Mouse (Mus musculus) neural tube, embryonic 13.5 days (tissue): ENCODE results near the gene Sptbn4. TPM values are rescaled to one million over a fixed set of nuclear protein-coding genes. Genes with fewer than 3 reads are reported as not detected.

ENCODE experiments used
- ATAC-seq: fragments of 200-750 bp; cut with Nextera tagmentation; 2 replicates; pipeline ENCODE4 v1.8.0; 2017; ENCODE audit warnings: low read depth, mild to moderate bottlenecking, moderate TSS enrichment, moderate library complexity
- H3K27ac ChIP-seq: fragments of 300-500 bp; sonication (generic); replicated peaks from 2 replicates; pipeline ENCODE4 v1.5.1; 2015; ENCODE audit warnings: moderate library complexity, mild to moderate bottlenecking, inconsistent platforms
- H3K27me3 ChIP-seq: fragments of 300-500 bp; sonication (generic); 2 replicates; pipeline ENCODE4 v1.6.1; 2015; ENCODE audit warnings: mild to moderate bottlenecking, inconsistent platforms
- H3K36me3 ChIP-seq: fragments of 300-500 bp; sonication (generic); 2 replicates; pipeline ENCODE4 v1.6.1; 2015; ENCODE audit warnings: mild to moderate bottlenecking, inconsistent platforms
- H3K4me1 ChIP-seq: fragments of 300-500 bp; sonication (generic); replicated peaks from 2 replicates; pipeline ENCODE4 v1.6.1; 2015; ENCODE audit warnings: inconsistent platforms
- H3K4me2 ChIP-seq: fragments of 300-500 bp; sonication (generic); 2 replicates; pipeline ENCODE4 v1.6.1; 2015; ENCODE audit warnings: inconsistent platforms, mild to moderate bottlenecking, moderate library complexity
- H3K4me3 ChIP-seq: fragments of 300-500 bp; sonication (generic); 2 replicates; pipeline ENCODE4 v1.5.1; 2015; ENCODE audit warnings: mild to moderate bottlenecking, inconsistent platforms
- H3K9ac ChIP-seq: fragments of 300-500 bp; sonication (generic); 2 replicates; pipeline ENCODE4 v1.6.1; 2015; ENCODE audit warnings: moderate library complexity, mild to moderate bottlenecking, inconsistent platforms
- H3K9me3 ChIP-seq: fragments of 300-500 bp; sonication (generic); 2 replicates; pipeline ENCODE4 v1.6.1; 2016; ENCODE audit warnings: inconsistent platforms
- WGBS: fragments of 180-500 bp; shearing (Covaris S2); methylation state at CpG from one replicate; pipeline ENCODE4 v1.1.7; 2015; 5-methylcytosine and 5-hydroxymethylcytosine counted together
- polyA plus RNA-seq: library from polyadenylated mRNA; unstranded; fragments of >200 nt; fragmentation: Nextera tagmentation; extraction: Ambion mirVana; gene quantifications from 2 replicates; pipeline ENCODE4 v1.2.1, GENCODE M21; 2015

Gene Sptbn4
- polyA plus RNA-seq, 1 experiment from 2014 or later, result 2.8 TPM

- Histone ChIP-seq H3K4me2 (peak overlapping the region; percentile 61), H3K9ac (peak overlapping the region; percentile 31; the same call in 1 of the 2 replicates), H3K27ac (peak overlapping the region; percentile 93), H3K4me3 (peak overlapping the region; percentile 72), H3K36me3 (no peaks in the 10 kb centered on the region), H3K4me1 (peaks cover 31% of the 10 kb centered on the region), H3K9me3 (no peaks in the 10 kb centered on the region), H3K27me3 (0 out of 2 replicates have a peak, but pooled peaks cover 8% of the 10 kb centered on the region)
- 5% methylated on average over 13 of the region's 13 CpGs for WGBS
- peak; percentile 2 for ATAC-seq
Measured at GRCm38 (mm10) chr7:27486102-27486769, 38.8 kb upstream of the Sptbn4 start.

- no peak for ATAC-seq
- no peak overlapping the region for H3K27ac ChIP-seq
- H3K4me3 ChIP-seq, result no peak overlapping the region
- 87% methylated on average over 4 of the region's 4 CpGs for WGBS
- H3K4me2 ChIP-seq, result no peak overlapping the region
- no peak overlapping the region for H3K9ac ChIP-seq
- H3K4me1 ChIP-seq, result peaks cover 31% of the 10 kb centered on the region
- 0 out of 2 replicates have a peak, but pooled peaks cover 4% of the 10 kb centered on the region for H3K27me3 ChIP-seq
- no peaks in the 10 kb centered on the region for H3K9me3 ChIP-seq
- H3K36me3 ChIP-seq, result no peaks in the 10 kb centered on the region
Measured at GRCm38 (mm10) chr7:27483860-27484259, 36.4 kb upstream of the Sptbn4 start.

GRCm38 (mm10) chr7:27481627-27481969 is 34.1 kb upstream of the Sptbn4 start:
- Histone ChIP-seq H3K9me3 (no peaks in the 10 kb centered on the region), H3K4me3 (peak overlapping the region; percentile 30), H3K9ac (peak overlapping the region; percentile 63), H3K27me3 (0 out of 2 replicates have a peak, but pooled peaks cover 4% of the 10 kb centered on the region), H3K36me3 (peaks cover 5% of the 10 kb centered on the region), H3K4me1 (peaks cover 17% of the 10 kb centered on the region), H3K4me2 (peak overlapping the region; percentile 61), H3K27ac (peak overlapping the region; percentile 30; the same call in 1 of the 2 replicates)
- WGBS, result 2% methylated on average over 11 of the region's 12 CpGs
- peak; percentile 79 for ATAC-seq

- peak overlapping the region; percentile 30 for H3K4me3 ChIP-seq
- peak overlapping the region; percentile 63 for H3K9ac ChIP-seq
- H3K4me2 ChIP-seq, result peak overlapping the region; percentile 61
- WGBS, result 14% methylated on average over 11 of the region's 11 CpGs
- no peaks in the 10 kb centered on the region for H3K9me3 ChIP-seq
- ATAC-seq, result peak; percentile 13; the same call in 1 of the 2 replicates
- H3K27ac ChIP-seq, result peak overlapping the region; percentile 43
- peaks cover 14% of the 10 kb centered on the region for H3K4me1 ChIP-seq
- H3K36me3 ChIP-seq, result peaks cover 9% of the 10 kb centered on the region
- 0 out of 2 replicates have a peak, but pooled peaks cover 4% of the 10 kb centered on the region for H3K27me3 ChIP-seq
Measured at GRCm38 (mm10) chr7:27480927-27481626, 33.6 kb upstream of the Sptbn4 start.

DNA sequence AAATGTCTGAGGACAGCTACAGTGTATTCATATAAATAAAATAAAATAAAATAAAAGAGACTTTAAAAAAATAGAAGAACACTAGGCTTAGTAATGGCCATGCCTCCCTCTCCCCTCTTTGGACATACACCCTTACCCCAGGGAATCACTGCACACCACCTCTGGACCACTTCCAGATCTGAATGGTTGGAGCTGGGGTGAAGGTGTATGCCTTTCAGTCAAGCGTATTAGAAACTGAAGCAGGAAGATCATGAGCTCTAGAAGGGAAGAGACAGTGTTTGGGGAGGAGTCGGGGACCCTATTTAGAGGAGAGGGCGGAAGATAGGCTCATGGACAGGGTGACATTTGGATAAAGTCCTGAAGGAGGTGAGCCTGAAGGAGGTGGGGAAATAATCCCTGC is 33.0 kb upstream of the Sptbn4 start:
- Histone ChIP-seq H3K9ac (no peak overlapping the region), H3K9me3 (no peaks in the 10 kb centered on the region), H3K4me1 (peaks cover 14% of the 10 kb centered on the region), H3K27ac (peak overlapping the region; percentile 43; the same call in 1 of the 2 replicates), H3K4me2 (0 out of 2 replicates have a peak overlapping the region, but pooled peaks have one; percentile 6), H3K36me3 (peaks cover 9% of the 10 kb centered on the region), H3K27me3 (0 out of 2 replicates have a peak, but pooled peaks cover 4% of the 10 kb centered on the region), H3K4me3 (no peak overlapping the region)
- 75% methylated on average over 3 of the region's 3 CpGs for WGBS
- ATAC-seq, result no peak

DNA sequence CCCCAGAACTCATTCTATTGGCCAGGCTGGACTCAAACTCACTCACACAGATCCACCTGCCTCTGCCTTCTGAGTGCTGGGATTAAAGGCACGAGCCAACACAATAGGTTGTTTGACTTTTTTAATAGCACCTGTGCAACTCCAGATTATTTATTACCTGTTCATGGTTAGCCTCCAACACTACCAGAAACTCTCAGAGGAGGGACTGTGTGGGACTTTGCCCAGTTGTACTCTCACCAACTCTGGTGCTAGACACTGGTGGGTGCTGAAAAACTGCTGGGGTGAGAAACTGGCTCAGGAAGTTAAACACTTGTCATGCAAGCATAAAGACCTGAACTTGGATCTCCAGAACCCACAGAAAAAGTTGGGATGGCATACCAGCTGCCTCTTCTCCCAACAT is 32.3 kb upstream of the Sptbn4 start:
- H3K27me3 ChIP-seq, result no peaks in the 10 kb centered on the region
- H3K4me2 ChIP-seq, result no peak overlapping the region
- H3K4me3 ChIP-seq, result no peak overlapping the region
- ATAC-seq, result no peak
- whole genome bisulfite sequencing, result 79% methylated on average over 1 of the region's 1 CpGs
- peaks cover 9% of the 10 kb centered on the region for H3K36me3 ChIP-seq
- H3K27ac ChIP-seq, result no peak overlapping the region
- H3K9me3 ChIP-seq, result no peaks in the 10 kb centered on the region
- peaks cover 22% of the 10 kb centered on the region for H3K4me1 ChIP-seq
- H3K9ac ChIP-seq, result no peak overlapping the region

GRCm38 (mm10) chr7:27478561-27478960 is 31.1 kb upstream of the Sptbn4 start:
- H3K4me1 ChIP-seq, result peaks cover 24% of the 10 kb centered on the region

GRCm38 (mm10) chr7:27476098-27476635 is 28.7 kb upstream of the Sptbn4 start:
- 96% methylated on average over 14 of the region's 14 CpGs for WGBS
- peaks cover 24% of the 10 kb centered on the region for H3K4me1 ChIP-seq
- ATAC-seq, result no peak
- no peaks in the 10 kb centered on the region for H3K27me3 ChIP-seq
- peaks cover 9% of the 10 kb centered on the region for H3K36me3 ChIP-seq
- no peak overlapping the region for H3K9ac ChIP-seq
- H3K9me3 ChIP-seq, result no peaks in the 10 kb centered on the region
- H3K4me2 ChIP-seq, result no peak overlapping the region
- H3K27ac ChIP-seq, result no peak overlapping the region
- no peak overlapping the region for H3K4me3 ChIP-seq

More at GRCm38 (mm10) chr7:27478561-27478960, 31.1 kb upstream of the Sptbn4 start:
- H3K36me3 ChIP-seq, result peaks cover 9% of the 10 kb centered on the region
- WGBS, result 85% methylated on average over 7 of the region's 7 CpGs
- H3K9ac ChIP-seq, result no peak overlapping the region
- H3K27me3 ChIP-seq, result no peaks in the 10 kb centered on the region
- no peak overlapping the region for H3K4me2 ChIP-seq
- H3K9me3 ChIP-seq, result no peaks in the 10 kb centered on the region
- H3K4me3 ChIP-seq, result no peak overlapping the region
- H3K27ac ChIP-seq, result no peak overlapping the region
- ATAC-seq, result no peak

DNA sequence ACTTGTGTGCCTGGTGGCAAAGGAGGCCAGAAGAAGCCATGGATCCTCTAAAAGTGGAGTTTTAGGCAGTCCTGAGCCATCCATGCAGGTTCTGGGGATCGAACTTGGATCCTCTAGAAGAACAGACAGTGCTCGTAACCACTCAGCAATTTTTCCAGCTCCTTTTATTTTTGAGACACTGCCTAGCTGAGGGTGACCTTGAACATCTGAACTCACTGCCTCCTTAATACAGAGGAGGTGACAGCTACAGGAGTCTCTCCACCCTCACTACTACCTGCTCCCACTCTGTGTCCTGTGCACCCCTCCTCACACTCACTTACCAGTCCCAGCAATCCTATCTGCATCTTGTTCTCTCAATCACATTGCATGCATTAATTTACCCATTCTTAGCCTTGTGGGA is 28.1 kb upstream of the Sptbn4 start:
- WGBS, result 91% methylated on average over 2 of the region's 2 CpGs
- ATAC-seq, result no peak
- peaks cover 9% of the 10 kb centered on the region for H3K36me3 ChIP-seq
- peak overlapping the region; percentile 80; the same call in 1 of the 2 replicates for H3K4me2 ChIP-seq
- H3K27ac ChIP-seq, result no peak overlapping the region
- no peaks in the 10 kb centered on the region for H3K9me3 ChIP-seq
- no peaks in the 10 kb centered on the region for H3K27me3 ChIP-seq
- H3K4me3 ChIP-seq, result peak overlapping the region; percentile 66; the same call in 1 of the 2 replicates
- H3K4me1 ChIP-seq, result peaks cover 18% of the 10 kb centered on the region
- H3K9ac ChIP-seq, result 0 out of 2 replicates have a peak overlapping the region, but pooled peaks have one; percentile 9

DNA sequence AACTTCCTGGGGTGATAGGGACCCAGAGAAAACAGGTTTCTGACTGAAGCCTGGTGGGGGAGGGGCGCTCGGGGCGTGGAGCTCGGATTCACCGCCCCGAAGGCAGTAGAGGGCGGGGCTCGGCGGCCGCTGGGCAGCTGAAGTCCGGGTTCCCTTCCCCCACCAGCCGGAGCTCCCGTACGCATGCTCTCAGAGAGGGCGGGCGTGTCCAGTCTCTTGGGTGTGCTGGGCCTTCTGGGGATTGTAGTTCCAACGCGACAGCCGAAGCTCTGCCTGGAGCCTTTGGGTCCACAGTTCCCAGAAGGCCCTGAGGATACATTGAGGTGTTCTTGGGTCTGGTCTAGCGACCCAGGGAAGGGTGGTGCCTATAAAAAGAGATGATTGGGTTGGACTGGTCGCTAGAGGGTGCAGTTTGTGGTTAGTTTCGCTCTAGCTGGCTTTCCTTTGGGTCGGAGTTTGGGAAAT is 27.0 kb upstream of the Sptbn4 start:
- Histone ChIP-seq H3K4me2 (peak overlapping the region; percentile 80), H3K9ac (peak overlapping the region; percentile 73), H3K4me3 (peak overlapping the region; percentile 66), H3K4me1 (peaks cover 18% of the 10 kb centered on the region), H3K27ac (peak overlapping the region; percentile 88), H3K36me3 (peaks cover 9% of the 10 kb centered on the region), H3K9me3 (no peaks in the 10 kb centered on the region), H3K27me3 (no peaks in the 10 kb centered on the region)
- ATAC-seq, result peak; percentile 91
- WGBS, result 1% methylated on average over 23 of the region's 23 CpGs

DNA sequence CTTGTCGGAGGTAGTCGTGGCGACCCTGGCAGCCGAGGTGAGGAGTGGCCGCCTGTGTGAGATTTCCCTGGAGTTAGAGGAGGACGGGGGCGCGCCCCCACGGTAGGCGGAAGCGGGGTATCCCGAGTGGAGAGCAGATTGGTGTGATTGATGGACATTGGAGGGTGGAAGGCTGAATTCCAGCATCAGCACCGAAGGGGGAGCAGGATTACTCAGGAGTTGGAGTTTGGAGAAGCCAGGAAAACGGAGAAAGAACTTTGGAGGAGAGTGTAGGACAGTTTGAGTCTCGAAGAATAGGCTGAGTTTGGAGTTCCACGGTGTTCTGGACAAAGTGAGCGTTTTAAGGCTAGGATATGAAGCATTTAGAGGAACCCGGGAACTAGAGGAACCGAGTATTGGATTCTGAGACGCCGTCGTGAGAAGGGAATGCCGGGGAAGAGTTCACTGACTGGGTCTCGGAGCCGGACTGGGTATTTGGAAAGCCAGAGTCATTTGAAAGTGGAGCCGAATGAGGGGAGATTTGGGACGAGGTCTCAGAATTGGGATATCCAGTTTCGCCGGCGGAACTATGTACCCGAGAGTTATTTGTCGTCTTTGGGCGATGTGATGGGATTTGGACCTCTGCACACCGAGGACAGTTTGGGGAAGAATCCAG is 26.5 kb upstream of the Sptbn4 start:
- peak; percentile 1; the same call in 1 of the 2 replicates for ATAC-seq
- H3K36me3 ChIP-seq, result peaks cover 9% of the 10 kb centered on the region
- no peaks in the 10 kb centered on the region for H3K9me3 ChIP-seq
- H3K9ac ChIP-seq, result peak overlapping the region; percentile 73
- under 1% methylated on average over 34 of the region's 34 CpGs for WGBS
- H3K4me1 ChIP-seq, result peaks cover 18% of the 10 kb centered on the region
- H3K4me3 ChIP-seq, result peak overlapping the region; percentile 66
- peak overlapping the region; percentile 88 for H3K27ac ChIP-seq
- H3K27me3 ChIP-seq, result no peaks in the 10 kb centered on the region
- H3K4me2 ChIP-seq, result peak overlapping the region; percentile 80
